Mouse (Mus musculus) liver, embryonic 11.5 days (tissue): ENCODE data around the gene Atp2b2. TPM values are rescaled to one million over a fixed set of nuclear protein-coding genes. Genes with fewer than 3 reads are reported as not detected.

Experiments
- ATAC-seq: fragments of 200-750 bp; cut with Nextera tagmentation; replicated peaks from 2 replicates; pipeline ENCODE4 v1.8.0; 2017; ENCODE audit warnings: moderate number of reproducible peaks, mild to moderate bottlenecking, moderate TSS enrichment, moderate library complexity; ENCODE audit not compliant: low FRiP score
- DNase-seq: peaks from one replicate; pipeline ENCODE4 v3.0.0-alpha.2; 2017; ENCODE audit warnings: low spot score
- H3K27ac ChIP-seq: fragments of 300-500 bp; sonication (generic); 2 replicates; pipeline ENCODE4 v1.5.1; 2014; ENCODE audit warnings: mild to moderate bottlenecking, low read depth, low read length, control low read depth
- H3K27me3 ChIP-seq: fragments of 300-500 bp; sonication (generic); replicated peaks from 2 replicates; pipeline ENCODE4 v1.6.1; 2014; ENCODE audit warnings: low read length, mixed read lengths; ENCODE audit not compliant: control insufficient read depth, insufficient read depth
- H3K36me3 ChIP-seq: fragments of 300-500 bp; sonication (generic); 2 replicates; pipeline ENCODE4 v1.6.1; 2014; ENCODE audit warnings: mild to moderate bottlenecking, low read length, moderate library complexity, mixed read lengths; ENCODE audit not compliant: control insufficient read depth, insufficient read depth
- H3K4me1 ChIP-seq: fragments of 300-500 bp; sonication (generic); replicated peaks from 2 replicates; pipeline ENCODE4 v1.6.1; 2014; ENCODE audit warnings: low read length, mixed read lengths; ENCODE audit not compliant: control insufficient read depth, insufficient read depth
- H3K4me2 ChIP-seq: fragments of 300-500 bp; sonication (generic); 2 replicates; pipeline ENCODE4 v1.6.1; 2014; ENCODE audit warnings: mild to moderate bottlenecking, control low read depth, moderate library complexity
- H3K4me3 ChIP-seq: fragments of 300-500 bp; sonication (generic); 2 replicates; pipeline ENCODE4 v1.5.1; 2014; ENCODE audit warnings: low read depth, low read length, control low read depth
- H3K9ac ChIP-seq: fragments of 300-500 bp; sonication (generic); 2 replicates; pipeline ENCODE4 v1.6.1; 2014; ENCODE audit warnings: low read depth, low read length, control low read depth
- H3K9me3 ChIP-seq: fragments of 300-500 bp; sonication (generic); 2 replicates; pipeline ENCODE4 v1.6.1; 2016; ENCODE audit warnings: low read length, inconsistent platforms, mixed read lengths; ENCODE audit not compliant: control insufficient read depth
- WGBS: fragments of 180-500 bp; shearing (Covaris S2); extraction: QIAGEN DNeasy Blood & Tissue Kit; methylation state at CpG from one replicate; pipeline ENCODE4 v1.1.7; 2014; 5-methylcytosine and 5-hydroxymethylcytosine counted together
- microRNA-seq: library from miRNA; unstranded; fragments of <30 nt; microRNA quantifications from one replicate; pipeline ENCODE4, GENCODE M21; 2017; ENCODE audit warnings: borderline number of aligned reads
- polyA plus RNA-seq: library from polyadenylated mRNA; unstranded; fragments of >200 nt; fragmentation: Nextera tagmentation; extraction: Ambion mirVana; gene quantifications from 2 replicates; pipeline ENCODE4 v1.2.1, GENCODE M21; 2014

Gene Atp2b2
- polyA plus RNA-seq, 1 experiment from 2014 or later = 0.62 TPM

DNA sequence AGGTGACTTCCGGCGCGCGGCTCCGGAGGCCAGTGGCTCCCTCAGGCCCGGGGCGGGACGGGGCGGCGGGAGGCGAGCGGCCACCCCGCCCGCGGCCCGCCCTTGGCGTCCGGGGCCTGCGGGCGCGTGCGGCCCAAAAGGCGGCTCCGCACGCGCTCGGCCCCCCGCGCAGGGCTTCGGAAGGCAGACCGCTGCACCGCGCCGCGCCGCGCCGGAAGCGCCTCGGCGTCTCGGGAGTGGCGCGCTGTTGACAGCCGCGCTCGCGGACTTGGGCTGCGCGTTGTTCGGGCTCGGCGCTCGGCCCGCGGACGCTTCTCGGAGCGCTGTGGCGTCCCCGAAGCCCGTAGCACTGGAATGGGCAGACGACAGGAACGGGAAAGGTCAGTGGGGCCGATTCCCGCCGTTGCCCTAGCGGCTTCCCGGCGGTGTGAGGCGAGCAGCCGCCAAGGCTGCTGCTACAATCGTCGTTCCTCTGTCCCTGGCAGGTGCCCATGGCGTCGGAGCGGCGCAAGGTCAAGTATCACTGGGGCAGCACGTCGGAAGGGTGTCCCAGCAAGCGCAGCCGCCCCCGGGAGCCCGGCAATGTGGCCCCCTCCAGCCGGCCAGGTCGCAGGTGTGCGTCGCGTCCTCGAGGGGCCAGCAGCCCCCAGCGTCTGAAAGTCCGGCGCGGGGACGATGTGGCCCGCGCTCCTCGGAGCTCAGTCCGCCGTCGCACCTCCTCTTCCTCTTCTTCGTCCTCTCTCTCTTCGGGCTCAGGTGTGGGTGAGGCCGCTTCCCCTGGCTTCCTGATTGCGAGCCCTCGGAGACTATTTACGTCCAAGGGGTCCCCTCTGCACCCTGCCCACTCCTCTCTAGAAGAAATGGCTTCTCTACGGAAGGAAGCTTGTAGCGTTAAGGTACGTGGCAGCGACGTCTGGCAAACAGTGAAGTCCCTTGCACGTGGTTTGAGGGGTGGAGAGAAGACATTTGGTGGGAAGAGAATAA, 344.9 kb downstream of the Atp2b2 start:
- ATAC-seq (no peak; the same call in 1 of the 2 replicates), DNase-seq (peak; percentile 59)
- Histone ChIP-seq H3K27ac (peak overlapping the region; percentile 97), H3K36me3 (peaks cover 19% of the 10 kb centered on the region), H3K9ac (peak overlapping the region; percentile 90), H3K4me1 (peaks cover 45% of the 10 kb centered on the region), H3K27me3 (no peaks in the 10 kb centered on the region), H3K4me2 (peak overlapping the region; percentile 98), H3K9me3 (no peaks in the 10 kb centered on the region), H3K4me3 (peak overlapping the region; percentile 93)
- WGBS = under 1% methylated on average over 107 of the region's 113 CpGs

DNA sequence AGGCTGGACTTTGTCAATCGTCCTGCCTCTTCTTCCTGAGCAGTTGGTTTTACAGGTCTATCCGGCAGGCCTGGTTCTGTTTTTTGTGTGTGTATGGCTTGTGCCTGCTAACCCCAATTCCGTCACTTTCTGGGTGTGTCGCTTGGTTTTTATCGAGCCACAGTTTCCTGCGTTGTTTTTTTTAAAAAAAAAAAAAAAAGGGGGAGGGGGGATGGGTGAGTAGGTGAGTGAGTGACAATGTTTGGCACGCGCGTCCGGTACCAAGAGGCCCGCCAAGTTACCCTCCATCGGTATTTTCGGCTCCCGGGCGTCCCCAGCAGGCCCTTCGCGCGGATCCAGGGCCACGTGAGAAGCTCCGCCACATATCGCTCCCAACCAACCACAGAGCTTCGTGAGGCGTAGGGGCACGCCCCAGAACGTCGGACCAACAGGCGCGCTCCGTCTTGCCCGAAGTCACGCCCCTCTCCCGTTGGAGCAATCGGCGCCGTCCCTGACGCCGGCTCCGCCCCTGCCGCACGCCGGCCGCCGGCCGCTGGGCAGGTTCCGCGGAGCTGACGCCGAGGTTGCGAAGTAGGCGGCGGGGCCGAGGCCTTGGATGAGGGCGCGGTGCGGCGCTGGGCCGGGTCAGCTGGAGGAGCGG, 345.7 kb downstream of the Atp2b2 start, which contains the start of gene Tatdn2:
Gene Tatdn2, plus strand, starts transcription at position 469 of the 640 bp plus-strand sequence.
- Histone ChIP-seq H3K9ac (peak within 1 kb of the TSS; percentile 90), H3K27me3 (no peaks in the 10 kb centered on the region), H3K4me3 (peak within 1 kb of the TSS; percentile 93), H3K4me2 (peak within 1 kb of the TSS; percentile 98), H3K27ac (peak within 1 kb of the TSS; percentile 97), H3K9me3 (no peaks in the 10 kb centered on the region), H3K4me1 (peaks cover 52% of the 10 kb centered on the region), H3K36me3 (peaks cover 13% of the 10 kb centered on the region)
- peak; percentile 97 for ATAC-seq
- DNase-seq = peak; percentile 94
- under 1% methylated on average over 58 of the region's 58 CpGs for WGBS

DNA sequence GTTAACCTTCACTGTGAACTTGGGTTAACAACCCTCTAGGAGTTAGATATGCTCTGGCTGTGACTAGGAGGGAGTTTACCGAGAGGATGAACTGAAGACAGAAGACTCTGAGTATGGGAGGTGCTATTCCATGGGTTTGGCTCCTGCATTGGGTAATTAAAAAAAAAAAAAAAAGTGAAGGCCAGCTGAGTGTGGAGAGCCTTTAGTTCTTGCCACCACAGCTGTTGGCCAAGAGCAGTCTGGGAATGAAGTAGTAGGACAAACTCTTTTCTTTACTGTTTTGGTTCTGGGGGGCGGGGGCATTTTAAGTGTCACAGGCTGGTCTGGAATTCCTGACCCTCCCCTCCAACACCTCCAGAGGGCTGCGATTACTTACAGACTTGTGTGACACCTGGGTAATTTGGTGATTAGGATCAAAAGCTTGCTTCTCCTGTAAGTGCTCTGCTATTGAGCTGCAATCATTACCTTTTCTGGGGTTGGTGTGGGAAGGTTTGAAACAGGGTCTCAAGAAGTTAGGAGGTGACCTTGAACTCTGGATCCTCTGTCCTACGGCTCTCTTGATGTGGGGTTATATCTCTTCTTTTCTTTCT, 346.6 kb downstream of the Atp2b2 start:
- peak overlapping the region; percentile 66 for H3K9ac ChIP-seq
- no peaks in the 10 kb centered on the region for H3K9me3 ChIP-seq
- WGBS = 35% methylated on average over 4 of the region's 4 CpGs
- H3K4me2 ChIP-seq = peak overlapping the region; percentile 98
- peaks cover 8% of the 10 kb centered on the region; the same call in 1 of the 2 replicates for H3K36me3 ChIP-seq
- peaks cover 54% of the 10 kb centered on the region for H3K4me1 ChIP-seq
- H3K27me3 ChIP-seq = no peaks in the 10 kb centered on the region
- no peak for DNase-seq
- peak overlapping the region; percentile 93 for H3K4me3 ChIP-seq
- ATAC-seq = no peak
- peak overlapping the region; percentile 97 for H3K27ac ChIP-seq

DNA sequence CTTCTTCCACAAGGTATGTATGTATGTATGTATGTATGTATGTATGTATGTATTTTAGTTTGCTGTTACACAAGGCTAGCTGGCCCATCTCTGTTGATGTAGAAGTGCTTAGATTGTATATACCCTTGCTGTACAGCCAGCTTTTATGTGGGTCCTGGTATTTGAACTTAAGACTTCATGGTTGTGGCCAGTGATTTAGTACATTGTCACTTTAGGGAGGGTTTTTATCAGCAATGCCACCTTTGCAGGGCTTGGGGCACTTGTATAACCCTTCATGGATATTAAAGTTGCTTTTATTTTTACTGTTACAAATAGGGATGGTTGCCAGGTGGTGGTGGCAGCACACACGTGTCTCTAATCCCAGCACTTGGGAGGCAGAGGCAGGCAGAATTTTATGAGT, 347.2 kb downstream of the Atp2b2 start:
- H3K27ac ChIP-seq = peak overlapping the region; percentile 97; the same call in 1 of the 2 replicates
- DNase-seq = no peak
- H3K4me2 ChIP-seq = peak overlapping the region; percentile 98; the same call in 1 of the 2 replicates
- H3K4me1 ChIP-seq = peaks cover 54% of the 10 kb centered on the region
- 33% methylated on average over 1 of the region's 1 CpGs for WGBS
- peaks cover 4% of the 10 kb centered on the region; the same call in 1 of the 2 replicates for H3K36me3 ChIP-seq
- H3K9ac ChIP-seq = no peak overlapping the region; the same call in 1 of the 2 replicates
- no peak overlapping the region for H3K4me3 ChIP-seq
- no peaks in the 10 kb centered on the region for H3K27me3 ChIP-seq
- no peak for ATAC-seq
- no peaks in the 10 kb centered on the region for H3K9me3 ChIP-seq

Small RNA genes within 50 kb of the gene (microRNA-seq; reads per million reads assigned to microRNA genes)
- gene Mir7042 = not detected

Other genes starting within 250 kb of the Atp2b2 start
- gene Slc6a11, start 88.6 kb upstream of the Atp2b2 start, polyA plus RNA-seq = not detected in 2 replicates
- gene Slc6a1, start 240.0 kb upstream of the Atp2b2 start, polyA plus RNA-seq = 0.05 and 0.08 TPM in 2 replicates